Mouse (Mus musculus): Measurements from ENCODE around the gene Slc10a6.

Slc10a6 gene

DNA sequence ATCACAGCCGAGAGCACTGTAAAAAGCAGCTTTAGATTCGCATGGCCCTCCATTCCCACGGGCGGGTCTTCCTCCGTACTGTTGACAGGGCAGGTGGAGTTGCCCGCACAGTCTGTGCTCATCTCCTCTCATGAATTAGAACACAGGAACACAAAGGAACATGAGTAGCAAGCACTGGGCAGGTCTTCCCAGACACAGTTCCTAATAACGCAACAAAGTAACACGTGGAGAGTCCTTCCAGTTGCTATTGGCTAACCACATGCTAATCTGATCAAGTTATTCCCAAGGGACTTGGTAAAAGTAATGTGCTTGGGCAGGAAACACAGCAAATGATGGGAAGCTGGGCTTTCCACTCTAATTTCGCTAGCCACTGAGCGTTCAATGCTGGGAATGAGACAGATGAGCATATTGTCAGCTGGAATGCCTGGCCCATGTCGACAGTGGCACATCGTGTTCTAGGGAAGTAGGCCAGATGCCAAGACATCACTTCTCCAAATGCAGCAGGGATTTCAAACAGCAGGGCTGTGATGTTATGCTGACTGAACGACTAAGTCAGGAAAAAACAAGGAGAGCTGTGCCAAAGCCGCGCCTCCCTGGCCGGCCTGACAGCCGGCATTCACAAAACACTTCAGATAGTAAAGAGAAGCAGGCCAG lies at the start of gene Slc10a6:
Gene Slc10a6 (minus strand): TSS at position 293 of the 654 bp plus-strand sequence.
- no peak for DNase-seq (ENCODE audit: low spot score in 2 of 2)

DNA sequence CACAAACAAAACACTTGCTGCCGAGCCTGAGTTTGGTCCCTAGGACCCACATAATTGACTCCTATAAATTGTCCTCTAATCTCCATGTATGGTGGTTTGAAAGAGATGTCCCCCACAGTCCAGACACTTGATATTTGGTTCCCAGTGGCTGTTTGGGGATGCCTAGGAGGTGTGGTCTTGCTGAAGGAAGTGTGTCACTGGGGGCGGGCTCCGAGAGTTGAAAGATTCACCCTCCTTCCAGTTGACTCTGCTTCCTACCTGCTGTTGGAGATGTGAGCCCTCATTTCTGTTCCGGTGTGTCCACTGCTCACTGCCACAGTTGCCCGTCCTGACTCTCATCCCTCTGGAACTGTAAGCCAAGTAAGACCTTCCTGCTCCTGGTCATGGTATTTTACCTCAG lies 49.8 kb upstream of the Slc10a6 start:
- DNase-seq (ENCODE audit: low spot score in 2 of 2), result no peak

DNA sequence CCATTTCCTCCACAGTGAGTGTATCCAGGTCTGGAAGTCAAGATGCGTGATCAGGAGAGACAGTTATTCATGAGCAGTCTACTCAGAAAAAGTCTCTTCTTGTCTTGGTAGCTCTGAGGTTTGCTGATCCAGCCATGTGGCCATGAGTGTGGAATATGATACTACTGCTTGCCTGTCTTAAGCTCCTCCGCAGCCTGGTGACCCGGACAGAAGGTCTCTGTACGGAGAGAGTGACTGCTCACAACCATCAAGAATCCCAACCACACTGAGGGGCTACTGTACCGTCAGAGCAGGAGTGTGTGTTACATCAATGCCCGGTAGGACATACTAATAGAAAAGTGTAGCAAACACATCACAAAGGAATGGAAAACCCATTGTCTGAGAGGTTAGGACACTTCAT lies 48.7 kb upstream of the Slc10a6 start:
- no peak for DNase-seq (ENCODE audit: low spot score in 2 of 2)

DNA sequence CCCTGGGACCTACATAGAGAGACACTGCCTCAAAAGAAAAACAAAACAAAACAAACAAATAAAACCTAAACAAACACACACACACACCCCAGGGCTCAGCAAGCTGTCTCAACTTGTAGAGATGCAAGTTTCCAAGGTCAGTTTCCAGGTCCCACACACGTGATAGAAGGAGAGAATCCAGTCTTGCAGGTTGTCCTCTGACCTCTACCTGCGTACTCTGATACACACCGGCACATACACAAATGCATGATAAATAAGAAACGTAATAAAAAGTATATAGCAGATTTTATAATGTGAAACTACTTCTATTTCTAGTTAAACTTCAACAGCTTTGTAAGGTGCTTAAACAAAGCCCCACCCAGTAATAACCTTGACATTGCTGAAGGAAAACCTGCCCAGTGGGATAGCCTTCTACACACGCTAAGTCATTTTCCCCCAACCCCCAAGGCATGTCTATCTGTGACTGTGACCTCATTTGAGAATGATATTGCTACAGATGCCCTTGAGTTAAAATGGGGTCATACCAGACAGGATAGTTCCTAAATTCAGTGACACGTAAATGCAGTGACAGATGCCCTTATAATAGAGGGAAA lies 47.2 kb upstream of the Slc10a6 start:
- DNase-seq (ENCODE audit: low spot score in 2 of 2), result no peak

DNA sequence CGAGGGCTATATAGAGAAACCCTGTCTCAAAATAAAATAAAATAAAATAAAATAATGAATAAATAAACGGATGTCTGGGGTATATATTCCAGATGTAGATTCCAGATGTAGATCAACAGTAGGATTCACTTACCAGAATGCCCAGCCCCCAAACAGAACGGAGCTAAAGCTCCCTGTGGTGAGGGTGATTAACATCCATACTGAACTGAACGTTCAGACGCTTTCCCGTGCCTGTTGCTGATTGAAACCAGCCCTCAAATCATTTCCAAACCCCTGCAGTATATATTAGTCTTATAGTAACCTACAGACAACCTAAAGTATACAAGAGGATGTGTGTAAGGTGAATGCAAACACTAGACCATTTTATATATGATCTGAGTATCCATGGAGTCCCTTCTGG lies 45.3 kb upstream of the Slc10a6 start:
- no peak for DNase-seq (ENCODE audit: low spot score in 2 of 2)

DNA sequence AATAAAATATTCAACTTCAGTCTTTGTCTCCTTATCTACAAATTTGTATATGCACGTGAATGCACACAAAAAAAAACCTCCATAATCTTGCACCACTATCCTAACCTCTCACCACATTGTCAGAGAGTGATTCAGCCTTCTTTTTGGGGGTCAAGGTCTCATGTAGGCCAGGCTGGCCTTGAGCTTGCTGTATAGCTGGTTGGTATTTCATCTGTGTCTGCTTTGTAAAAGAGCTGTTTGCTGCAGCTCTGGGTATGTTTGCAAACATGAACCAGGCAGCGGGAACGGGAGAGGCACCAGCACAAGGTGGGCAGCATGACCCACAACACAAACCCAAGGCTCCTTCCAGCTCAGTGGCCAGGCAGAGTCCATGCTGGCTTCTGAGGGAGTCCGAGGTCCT lies 44.4 kb upstream of the Slc10a6 start:
- no peak for DNase-seq (ENCODE audit: low spot score in 2 of 2)

DNA sequence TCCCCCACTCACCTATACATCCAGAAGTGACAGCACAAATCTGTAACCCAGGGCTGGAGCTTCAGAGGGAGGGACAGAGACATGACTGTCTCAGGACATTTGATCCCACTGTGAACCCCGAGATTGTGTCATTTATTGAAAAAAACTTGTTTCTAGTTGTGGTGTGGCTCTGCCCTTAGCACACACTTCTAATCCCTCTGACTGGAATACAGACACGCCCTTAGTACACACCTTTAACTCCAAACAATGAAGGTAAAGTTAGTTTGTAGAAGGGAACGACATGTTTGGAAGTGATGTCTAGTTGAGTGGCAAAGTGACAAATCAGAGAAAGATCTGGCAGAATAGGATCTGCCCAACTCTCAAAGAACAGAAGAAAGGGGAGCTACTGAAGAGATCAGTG lies 42.7 kb upstream of the Slc10a6 start:
- no peak for DNase-seq (ENCODE audit: low spot score in 2 of 2)

DNA sequence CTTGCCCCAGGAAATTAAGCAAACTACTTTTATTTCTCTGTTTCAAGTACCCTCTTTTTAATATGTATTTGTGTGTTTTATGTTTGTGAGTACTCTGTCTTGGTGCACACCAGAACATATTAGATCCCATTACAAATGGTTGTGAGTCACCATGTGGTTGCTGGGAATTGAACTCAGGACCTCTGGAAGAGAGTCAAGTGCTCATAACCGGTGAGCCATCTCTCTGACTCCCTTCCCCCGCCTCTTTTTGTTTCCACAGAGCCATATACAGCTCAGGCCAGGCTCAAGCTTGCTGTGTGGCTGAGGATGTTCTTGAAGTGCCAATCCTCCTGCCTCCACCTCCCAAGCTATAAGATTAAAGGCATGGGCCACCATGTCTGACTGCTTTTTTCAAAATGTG lies 36.7 kb upstream of the Slc10a6 start:
- no peak for DNase-seq (ENCODE audit: low spot score in 2 of 2)

DNA sequence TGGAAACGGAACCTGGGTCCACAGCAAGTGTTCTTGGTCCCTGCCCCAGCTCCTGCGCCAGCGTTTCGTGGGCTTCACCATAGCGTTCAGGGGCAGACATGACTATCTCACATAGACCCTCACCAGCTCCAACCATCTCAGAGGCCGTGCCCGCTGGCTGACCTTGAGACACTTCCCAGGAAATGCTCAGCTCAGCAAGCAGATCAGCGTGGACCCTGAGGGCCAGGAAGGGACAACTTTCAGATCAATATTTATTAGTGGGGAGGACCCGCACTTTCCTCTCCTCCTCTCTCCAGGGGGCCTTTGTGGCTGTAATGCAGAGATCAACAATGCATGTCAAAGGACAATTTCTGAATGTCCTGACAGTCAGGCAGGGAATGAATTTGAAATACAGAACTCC lies 35.7 kb upstream of the Slc10a6 start:
- DNase-seq (ENCODE audit: low spot score in 2 of 2), result no peak

DNA sequence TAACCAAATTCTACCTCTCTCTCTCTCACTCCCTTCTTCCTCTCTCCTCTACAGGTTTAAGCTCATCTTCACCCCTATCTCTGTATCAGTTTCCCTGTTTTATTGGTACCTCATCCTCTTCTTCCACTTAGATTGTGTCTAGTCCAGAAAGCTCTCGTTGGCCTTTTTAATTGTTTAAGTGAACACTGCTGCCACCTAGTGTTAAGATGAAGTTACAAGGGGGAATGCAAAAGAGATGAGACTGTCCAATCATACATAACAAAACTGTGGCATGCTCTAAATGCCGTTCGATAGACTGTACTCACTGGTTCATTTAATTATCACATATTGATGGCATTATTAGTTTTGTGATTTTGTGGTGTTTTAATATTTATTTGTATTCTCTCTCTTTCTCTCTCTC lies 30.4 kb upstream of the Slc10a6 start:
- peak in 1 of 2 experiments; percentile 11 for DNase-seq (ENCODE audit: low spot score in 2 of 2)

DNA sequence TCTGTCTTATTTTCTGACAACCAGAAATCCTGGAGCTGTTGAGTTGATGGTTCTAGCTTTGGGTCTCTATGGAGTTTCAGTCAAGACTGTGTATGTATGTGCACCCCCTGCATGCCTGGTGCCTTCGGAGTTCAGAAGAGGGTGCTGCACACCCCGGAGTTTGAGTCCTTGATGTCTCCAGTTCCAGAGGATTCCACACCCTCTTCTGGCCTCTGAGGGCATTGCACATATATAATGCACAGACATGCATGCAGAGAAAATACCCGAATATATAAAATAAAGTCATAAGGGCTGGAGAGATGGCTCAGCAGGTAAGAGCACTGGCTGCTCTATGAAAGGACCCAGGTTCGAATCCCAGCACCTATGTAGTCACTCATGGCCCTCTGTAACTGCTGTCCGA lies 29.7 kb upstream of the Slc10a6 start:
- no peak for DNase-seq (ENCODE audit: low spot score in 2 of 2)

DNA sequence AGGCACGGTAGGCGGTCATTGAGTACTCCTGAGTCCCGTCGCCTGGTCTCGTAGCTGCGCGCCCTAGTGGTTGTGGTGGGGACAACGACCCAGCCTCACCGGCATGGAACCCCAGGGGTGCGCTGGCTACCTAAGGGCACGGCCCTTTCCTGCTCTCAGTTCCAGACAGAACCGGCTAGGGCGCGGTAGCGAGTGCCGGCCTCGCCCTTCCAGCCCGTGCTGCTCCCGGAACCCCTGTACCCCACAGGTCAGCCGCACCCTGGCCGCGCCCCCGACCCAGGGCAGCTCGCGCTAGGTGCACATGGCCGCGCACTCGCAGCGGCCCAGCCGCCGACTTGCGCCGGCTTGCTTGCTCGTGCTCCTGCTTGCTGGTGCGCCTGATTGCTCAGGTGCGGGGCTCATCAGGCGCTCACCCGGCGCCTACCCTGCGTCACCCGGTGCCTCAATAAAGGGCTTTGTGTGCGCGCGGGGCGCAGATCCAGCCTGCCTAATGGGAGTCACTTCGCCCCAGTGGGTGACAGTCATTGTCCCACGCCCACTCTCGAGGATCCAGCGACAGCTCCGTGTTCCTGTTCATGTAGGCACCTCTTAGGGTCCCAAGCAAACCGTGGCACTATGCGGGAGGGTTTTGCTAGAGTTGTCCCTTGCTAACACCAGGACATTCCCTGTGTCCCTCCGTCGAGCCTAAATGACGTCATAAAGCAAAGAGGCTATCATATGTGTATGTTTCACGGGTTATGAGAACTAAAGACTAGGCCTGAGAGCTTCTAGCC lies 26.3 kb upstream of the Slc10a6 start, which contains the start of gene 1700016H13Rik:
Gene 1700016H13Rik (minus strand): TSS at position 665 of the 773 bp plus-strand sequence.
- peak; percentile 53 to 74 for DNase-seq (ENCODE audit: low spot score in 2 of 2)

DNA sequence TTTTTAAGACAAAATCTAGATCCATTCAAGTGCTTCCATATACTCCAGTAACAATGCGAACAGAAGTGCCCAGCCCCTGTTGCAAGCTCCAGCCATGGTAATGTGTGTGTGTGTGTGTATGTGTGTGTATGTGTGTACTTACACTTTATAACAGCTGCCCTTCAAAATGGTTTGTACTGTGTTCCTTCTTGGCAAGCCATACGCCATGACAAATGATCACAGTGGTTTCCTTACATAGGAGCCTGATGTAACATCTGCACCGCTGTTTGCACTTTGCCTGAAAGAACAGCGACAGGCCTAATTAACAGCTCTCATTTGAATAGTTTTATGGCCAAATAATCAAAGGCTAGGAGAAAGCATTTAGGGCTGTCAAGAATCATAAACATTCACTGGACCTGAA lies 25.6 kb upstream of the Slc10a6 start:
- no peak for DNase-seq (ENCODE audit: low spot score in 2 of 2)

DNA sequence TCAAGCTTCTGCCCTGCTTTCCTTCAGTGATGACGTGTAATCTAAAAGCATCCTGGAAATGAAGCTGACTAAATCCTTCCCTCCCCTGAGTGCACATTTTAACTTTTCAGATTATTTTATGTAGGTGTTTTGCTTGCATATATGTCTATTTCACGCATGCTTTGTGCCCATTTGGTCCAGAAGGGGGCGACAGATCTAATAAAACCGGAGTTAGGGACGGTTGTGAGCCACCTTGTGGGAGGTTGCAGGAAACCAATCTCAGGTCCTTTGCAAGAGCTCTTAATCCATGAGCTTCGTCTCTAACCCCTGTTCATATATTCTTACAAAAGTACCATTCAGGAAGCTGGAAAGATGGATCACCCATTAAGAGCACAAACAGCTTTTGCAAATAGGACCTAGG lies 25.0 kb upstream of the Slc10a6 start:
- peak in 1 of 2 experiments; percentile 18 for DNase-seq (ENCODE audit: low spot score in 2 of 2)

DNA sequence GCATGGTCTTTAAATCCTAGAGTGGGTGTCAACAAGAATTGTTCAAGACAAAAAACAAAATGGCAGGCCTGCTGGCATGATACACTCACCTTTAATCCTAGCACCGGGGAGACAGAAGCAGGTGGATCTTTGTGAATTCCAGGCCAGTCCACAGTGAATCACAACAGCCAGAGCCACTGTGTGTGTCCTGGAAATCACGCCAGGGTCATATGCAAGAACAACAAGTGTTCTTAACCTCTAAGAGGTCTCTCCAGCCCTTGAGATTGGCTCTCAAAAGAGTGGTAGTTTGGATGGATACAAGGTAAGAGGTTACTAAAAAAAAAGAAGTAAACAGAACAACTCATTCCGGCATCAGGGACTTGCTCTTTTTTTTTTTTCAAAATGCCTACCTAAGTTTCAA lies 18.1 kb upstream of the Slc10a6 start:
- DNase-seq (ENCODE audit: low spot score in 2 of 2), result no peak

DNA sequence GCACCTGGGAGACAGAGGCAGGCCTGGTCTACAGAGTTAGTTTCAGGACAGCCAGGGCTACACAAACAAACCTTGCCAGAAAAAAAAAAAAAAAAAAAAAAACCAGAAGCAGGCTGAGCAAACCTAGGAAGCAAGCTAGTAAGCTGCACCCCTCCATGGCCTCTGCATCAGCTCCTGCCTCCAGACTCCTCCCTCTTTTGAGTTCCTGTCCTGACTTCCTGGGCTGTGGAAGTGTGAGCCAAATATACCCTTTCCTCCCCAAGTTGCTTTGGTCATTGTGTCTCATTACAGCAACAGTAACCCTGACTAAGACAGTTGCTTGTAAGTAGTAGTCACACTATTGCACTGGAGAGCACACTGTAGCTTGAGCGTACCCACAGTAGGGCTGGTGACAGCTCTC lies 15.0 kb upstream of the Slc10a6 start:
- no peak for DNase-seq (ENCODE audit: low spot score in 2 of 2)

DNA sequence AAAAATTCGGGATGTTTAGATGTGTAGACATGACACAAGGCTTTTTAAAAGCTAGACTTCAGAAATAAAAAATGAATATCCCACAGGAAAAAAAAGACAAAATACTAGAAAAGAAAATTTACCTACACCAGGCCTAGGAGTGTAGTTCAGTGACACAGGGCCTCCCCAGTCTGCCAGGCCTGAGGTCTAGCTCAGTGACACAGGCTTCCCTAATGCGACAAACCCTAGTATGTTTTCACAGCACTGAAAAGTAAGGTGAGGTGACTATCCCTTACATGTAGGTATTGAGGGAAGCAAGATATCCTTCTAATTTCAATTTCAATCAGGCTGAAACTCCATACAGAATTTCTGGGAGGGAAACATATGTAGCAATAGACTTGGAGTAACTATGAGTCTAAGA lies 8.0 kb upstream of the Slc10a6 start:
- no peak for DNase-seq (ENCODE audit: low spot score in 2 of 2)

DNA sequence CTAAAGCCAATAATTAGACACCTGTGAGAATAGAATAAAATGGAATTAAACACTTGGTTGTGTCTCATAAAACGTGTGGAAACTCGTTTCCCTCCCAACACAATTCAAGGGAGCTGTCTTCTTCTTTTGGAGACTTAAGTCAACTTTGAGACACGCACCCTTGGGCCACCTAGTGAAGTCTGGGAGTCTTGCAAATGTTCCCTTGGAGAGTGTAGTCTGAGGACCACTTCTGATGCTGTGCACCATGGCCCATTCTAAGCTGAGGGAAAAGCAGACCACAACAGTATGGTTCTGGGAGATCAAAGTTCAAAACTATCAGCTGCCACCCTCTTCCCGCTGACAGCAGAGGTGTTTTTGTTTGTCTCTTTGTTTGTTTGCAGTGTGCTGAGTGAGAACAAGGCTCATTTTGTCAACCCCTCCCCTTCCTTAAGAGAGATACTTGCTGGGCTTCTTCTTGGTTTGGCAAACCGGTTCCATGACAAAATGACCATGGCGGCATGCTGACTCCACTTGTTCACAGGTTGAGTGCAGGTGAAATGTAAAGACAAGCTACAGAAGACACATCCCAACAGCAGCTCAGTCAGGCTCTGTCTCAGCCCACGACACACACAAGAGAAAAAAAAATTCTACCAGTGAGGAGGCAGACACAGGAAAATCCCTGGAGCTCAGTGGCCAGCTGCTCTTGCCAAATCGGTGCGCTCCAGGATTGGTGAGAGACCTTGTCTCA lies 814 bp upstream of the Slc10a6 start:
- DNase-seq (ENCODE audit: low spot score in 2 of 2), result no peak

DNA sequence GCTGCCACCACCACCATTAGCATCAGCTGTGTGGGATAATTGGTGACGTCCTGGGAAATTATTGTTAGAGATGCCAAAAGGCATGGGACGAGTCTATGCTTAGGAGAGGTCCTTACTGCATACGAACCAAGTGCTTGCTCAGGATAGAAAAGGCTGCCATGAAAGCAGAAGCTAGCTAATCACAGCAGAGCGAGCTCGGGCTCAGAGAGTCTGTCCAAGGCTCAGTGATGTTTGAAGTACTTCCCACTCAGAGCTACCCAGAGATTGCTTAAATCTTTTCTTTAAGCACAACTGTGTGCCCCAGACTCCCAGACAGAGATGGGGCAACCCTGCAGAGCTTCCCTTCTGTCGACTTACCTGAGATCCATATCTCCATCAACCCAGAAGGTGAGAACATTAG lies 704 bp downstream of the Slc10a6 start:
- DNase-seq (ENCODE audit: low spot score in 2 of 2), result no peak

DNA sequence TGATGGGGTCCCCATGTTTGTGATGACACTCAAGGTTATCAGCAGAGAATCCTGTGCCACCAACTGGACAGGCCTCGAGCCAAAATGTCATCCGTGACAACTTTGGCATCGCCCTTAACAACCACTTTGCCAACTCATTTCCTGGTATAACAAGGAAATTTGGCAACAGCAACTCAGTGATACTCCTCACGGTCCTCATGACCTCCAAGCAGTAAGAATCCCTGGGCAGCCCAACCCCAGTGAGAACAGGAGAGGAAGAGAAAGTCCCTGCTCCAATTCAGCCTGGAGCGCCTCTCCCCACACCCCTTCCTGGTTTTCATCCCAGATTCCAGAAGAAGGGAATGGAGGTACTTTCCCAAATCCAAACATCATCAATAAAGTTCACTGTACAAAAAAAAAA lies 4.4 kb downstream of the Slc10a6 start:
- no peak for DNase-seq (ENCODE audit: low spot score in 2 of 2)

DNA sequence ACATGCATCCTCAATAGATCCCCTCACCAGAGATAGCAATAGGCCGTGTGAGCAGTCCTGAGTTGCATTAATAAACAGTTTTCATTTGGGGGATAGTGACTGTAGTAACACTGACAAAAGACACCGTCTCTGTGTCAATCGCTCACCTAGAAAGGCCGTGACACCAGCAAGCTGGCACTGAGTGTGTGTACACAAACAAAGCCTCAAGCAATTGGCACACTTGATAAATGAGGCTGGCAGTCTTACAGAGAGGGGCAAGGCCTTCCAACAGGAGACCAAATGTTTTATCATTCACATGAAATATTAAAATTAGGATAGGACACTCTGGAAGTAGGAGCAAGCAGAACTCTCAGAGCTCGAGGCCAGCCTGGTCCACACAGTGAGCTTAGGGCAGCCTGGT lies 6.9 kb downstream of the Slc10a6 start:
- no peak for DNase-seq (ENCODE audit: low spot score in 2 of 2)

DNA sequence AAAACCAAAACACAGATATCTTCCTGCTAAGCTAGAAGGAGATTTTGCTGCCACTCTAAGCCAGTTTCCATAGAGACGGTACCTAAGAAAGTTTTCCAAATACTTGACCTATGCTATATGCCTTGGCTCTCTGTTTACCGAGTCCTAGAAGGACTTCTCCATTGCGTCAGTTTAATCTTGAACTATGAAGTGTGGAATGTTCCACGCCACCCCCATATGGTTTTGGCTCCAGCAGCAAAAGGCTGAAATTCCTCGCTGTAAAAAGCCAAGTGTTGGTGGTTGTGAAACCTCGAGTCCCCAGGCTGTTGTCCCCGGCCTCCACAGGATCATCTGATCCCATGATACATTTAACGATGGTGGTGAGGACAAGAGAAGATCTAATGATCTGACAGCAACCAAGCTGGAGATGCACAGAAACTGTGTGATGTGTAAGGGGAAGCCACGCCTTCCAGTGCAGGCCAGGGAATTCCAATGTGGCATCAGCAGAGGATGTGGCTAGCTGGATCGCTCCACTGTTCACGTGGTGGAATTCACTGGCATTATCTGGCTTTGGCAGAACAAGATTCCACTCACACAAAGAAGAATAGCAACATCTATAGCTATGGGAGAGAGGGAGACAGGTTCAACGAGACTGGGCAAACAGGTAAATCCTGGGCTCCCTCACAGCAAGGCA lies 8.8 kb downstream of the Slc10a6 start:
- DNase-seq (ENCODE audit: low spot score in 2 of 2), result no peak
